Mouse (Mus musculus) frontal cortex, postnatal 14 days (tissue): ENCODE measurements at regions not wholly inside any gene's neighbourhood (a gene's known extent, or its start where the extent isn't known, plus 50 kb on each side); places are given as distances from the start of the nearest gene placed in this dataset.

Experiments used
- DNase-seq, 2 experiments: peaks; one replicate each; pipeline ENCODE4 v3.0.0; 2022; ENCODE audit warnings: low spot score in 2 of 2

GRCm38 (mm10) chr1:186376906-186377623 is 260.0 kb upstream of the Lyplal1 start:
- DNase-seq = no peak

DNA sequence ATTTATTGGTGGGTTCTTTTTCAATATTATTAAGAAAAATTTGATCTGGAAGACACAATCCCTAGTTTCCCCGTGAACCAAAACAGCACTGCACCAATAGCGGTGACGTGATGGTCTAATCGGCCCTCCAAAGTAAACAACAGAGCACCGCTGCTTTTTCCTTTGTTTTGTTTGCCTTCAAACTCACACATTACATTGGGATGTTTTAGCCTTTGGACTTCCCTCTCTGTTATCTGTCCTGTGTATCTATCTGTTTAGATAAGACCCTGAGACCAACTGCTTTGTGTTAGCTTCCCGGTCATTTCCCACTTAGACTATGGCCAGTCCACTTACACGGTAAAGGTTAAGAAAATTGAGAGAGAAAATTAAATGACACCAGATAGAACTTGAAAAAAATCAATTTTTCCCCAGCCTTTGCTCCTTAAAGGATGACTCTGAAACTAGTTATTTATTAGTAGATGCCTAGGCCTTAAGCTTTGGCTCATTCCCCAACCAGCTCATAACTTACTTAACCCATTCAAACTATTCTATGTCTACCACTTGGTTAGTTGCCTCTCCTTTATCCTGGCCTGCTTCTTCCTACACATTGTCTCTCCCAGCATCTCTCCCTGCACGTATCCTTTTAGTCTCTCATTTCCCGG is 257.0 kb upstream of the Lyplal1 start:
- no peak for DNase-seq

GRCm38 (mm10) chr1:186373386-186373785 is 256.3 kb upstream of the Lyplal1 start:
- DNase-seq = no peak

GRCm38 (mm10) chr1:186372770-186373353 is 255.8 kb upstream of the Lyplal1 start:
- DNase-seq = no peak

GRCm38 (mm10) chr1:186363356-186363755 is 246.2 kb upstream of the Lyplal1 start:
- no peak for DNase-seq

GRCm38 (mm10) chr1:186358011-186358670 is 241.0 kb upstream of the Lyplal1 start:
- no peak for DNase-seq

DNA sequence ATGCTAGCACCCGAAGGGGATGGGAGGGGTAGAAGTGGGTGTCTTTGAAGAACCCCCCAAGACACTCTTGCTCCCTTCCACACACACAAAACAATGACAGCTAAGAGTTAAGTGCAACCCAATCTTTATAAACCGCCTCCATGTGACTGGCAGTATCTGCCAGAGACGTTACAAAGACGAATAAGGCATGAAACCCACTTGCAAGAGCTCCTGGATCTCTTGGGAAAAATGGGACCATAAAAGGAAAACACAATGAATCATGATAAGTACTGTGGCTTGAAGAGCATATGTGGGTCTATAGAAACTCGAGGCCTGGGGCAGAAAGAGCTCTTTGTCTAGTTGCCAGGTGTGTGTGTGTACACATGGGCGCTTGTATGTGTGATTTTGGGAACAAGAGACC is 237.6 kb upstream of the Lyplal1 start:
- DNase-seq = no peak

DNA sequence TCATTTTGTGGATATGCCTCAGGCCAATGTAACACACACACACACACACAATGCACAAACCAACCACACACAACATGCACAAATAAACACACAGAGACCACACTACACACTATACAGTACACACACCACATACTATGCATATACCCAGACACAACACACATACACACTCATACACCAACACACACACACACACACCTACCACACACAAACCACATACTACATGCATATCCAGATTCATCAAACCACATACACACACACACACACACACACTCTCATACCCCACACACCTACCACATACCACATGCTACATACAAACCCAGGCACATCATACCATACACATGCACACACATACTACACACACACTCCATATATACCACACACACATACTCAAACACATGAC is 237.0 kb upstream of the Lyplal1 start:
- no peak for DNase-seq

DNA sequence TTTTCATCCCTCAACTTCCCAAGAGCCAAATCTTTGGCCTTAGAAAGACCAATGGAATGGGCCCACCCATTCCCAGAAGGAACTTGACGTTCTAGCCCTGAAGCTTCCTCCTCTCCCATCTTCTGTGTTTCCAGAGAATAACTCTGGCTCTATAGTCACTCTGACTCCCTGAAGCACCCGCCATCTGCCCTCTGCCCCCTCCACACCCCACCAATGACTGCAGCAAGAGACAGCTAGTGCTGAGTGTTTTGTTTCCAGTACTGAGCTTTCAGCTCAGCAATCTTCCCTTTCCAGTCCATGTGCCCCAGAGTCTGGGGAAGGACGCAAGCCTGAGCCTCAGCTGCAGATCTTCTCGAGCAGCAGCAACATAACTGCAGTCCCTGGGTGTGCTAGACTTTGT is 233.3 kb upstream of the Lyplal1 start:
- no peak for DNase-seq

- DNase-seq = no peak
Observed at GRCm38 (mm10) chr1:186349966-186350365, 232.9 kb upstream of the Lyplal1 start.

DNA sequence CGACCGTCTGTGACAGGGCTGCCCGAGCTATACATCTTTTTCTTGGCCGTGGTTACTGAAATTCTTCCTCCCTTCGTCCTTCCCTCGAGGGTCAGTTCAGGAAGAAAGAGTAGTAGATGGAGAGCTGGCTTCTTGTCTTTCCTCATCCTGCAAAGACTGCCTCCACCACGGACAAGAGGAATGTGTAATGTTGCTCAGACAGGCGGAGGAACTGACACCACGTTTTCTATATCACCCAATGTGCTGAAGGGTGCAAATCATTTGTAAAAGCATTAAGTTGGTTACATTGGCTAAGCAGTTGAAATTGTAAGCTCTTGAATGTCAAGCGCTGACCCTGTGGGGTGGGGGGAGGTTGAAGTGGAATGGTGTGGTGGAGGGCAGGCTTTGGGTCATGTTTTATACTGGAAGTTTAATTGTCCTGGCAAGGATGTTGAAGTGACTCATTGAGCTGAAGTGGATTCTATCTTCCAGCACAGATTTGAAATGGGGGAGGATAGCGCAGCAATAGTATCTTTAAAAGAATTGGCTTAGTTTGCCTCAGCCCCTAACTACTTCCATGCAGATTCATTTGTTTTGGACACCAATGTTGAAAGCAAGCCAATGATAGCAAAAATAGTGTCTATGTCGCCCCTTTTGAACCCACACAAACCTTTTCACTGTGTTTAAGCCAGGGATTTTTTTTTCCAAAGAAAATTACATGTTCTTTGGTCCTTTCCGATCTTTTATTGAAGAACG is 230.5 kb upstream of the Lyplal1 start:
- DNase-seq = no peak

DNA sequence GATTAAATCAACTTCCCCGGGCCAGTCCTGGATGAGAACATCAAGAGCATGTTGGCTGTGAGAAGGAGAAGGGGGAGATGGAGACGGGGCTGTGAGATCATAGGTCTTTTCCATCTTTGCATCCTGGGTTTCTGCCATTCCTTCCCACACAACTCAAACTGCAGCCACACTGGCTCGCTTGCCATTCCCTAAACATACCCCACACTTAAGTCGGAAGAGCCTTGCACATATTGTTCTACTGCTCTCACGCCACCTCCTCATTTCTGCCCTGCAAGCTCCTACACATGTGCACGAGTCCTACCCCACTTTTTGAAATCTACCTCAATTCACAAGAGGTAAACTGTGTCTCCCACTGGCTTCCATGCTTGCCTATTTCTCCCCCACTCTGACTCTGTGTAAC is 228.3 kb upstream of the Lyplal1 start:
- DNase-seq = no peak

- DNase-seq = no peak
Observed at GRCm38 (mm10) chr1:186342931-186343506, 225.9 kb upstream of the Lyplal1 start.

DNA sequence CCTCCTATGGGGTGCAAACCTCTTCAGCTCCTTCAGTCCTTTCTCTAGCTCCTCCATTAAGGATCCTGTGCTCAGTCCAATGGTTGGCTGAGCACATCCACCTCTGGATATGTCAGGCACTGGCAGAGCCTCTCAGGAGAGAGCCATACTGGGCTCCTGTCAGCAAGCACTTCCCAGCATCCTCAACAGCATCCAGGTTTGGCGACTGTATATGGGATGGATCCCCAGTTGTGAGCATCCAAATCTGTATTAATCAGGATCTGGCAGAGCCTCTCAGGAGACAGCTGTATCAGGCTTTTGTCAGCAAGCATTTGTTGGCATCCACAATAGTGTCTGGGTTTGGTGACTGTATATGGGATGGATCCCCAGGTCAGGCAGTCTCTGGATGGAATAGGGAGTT is 225.3 kb upstream of the Lyplal1 start:
- DNase-seq = no peak

- no peak for DNase-seq
Observed at GRCm38 (mm10) chr1:186341878-186342277, 224.8 kb upstream of the Lyplal1 start.

GRCm38 (mm10) chr1:186340701-186341100 is 223.6 kb upstream of the Lyplal1 start:
- no peak for DNase-seq

DNA sequence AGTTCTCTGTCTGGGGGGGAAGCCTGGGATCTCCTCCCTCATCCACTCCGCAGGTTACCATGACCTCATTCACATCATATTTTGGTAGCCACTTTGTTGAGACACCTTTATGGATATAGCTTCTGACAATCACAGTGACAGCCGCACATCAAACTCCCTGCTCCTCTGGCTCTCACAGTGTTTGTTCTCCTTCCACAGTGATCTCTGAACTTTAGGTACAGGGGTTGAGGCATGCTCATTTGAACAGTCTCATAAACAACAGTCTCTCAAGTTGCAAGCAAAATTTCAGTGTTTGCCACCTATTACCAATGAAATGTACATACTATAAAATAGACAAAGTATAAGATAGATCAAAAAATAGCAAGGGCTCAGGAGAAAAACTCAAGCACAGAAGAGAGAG is 200.2 kb upstream of the Lyplal1 start:
- no peak for DNase-seq

DNA sequence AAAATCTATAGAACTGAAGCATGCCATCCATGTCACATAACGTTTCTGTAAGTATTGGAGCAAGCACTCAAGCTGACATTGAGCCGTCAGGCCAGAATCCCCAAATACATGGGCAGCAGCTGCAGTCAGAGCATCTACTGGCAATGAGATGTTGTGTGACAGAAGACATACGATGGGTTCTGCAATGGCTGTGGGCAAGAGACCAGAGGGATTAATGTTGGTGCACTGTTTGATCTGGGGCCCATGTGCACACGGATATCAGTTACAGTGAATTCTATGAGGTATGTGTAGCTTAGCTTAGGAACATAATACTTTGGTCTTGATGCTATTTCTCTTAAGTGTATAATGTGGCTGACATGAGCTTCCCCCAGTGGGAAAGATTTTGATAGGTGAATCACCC is 197.1 kb upstream of the Lyplal1 start:
- DNase-seq = no peak

GRCm38 (mm10) chr1:186312698-186313097 is 195.6 kb upstream of the Lyplal1 start:
- no peak for DNase-seq

DNA sequence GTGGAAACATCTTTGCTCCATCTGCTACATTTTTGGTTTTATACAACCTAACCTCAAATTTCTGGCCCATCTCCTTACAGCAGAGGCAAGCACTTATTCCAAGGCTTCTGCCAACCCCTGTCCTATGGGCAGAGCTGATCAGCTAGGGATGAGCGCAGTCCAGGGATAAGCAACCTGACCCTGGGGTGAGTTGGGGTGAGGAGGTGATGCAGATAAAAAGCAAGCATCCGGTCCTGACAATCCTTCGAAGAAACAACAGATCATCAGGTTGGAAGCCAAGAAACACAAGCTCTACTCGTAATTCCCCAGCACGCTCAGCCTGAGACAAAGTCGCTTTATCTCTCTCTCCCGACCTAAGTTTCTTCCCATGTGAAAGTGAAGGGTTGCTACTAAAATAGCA is 194.9 kb upstream of the Lyplal1 start:
- DNase-seq = no peak

GRCm38 (mm10) chr1:186307627-186308026 is 190.5 kb upstream of the Lyplal1 start:
- no peak for DNase-seq

GRCm38 (mm10) chr1:186297464-186297863 is 180.4 kb upstream of the Lyplal1 start:
- no peak for DNase-seq
